Mouse (Mus musculus) CD4-positive helper T cell, adult 2 months (primary cell): ENCODE measurements around the gene Zfp212.

Source experiments
- DNase-seq: peaks from one replicate; pipeline ENCODE4 v3.0.0-alpha.2; 2012; ENCODE audit warnings: low read depth, missing footprints, low spot score

The Zfp212 gene

DNA sequence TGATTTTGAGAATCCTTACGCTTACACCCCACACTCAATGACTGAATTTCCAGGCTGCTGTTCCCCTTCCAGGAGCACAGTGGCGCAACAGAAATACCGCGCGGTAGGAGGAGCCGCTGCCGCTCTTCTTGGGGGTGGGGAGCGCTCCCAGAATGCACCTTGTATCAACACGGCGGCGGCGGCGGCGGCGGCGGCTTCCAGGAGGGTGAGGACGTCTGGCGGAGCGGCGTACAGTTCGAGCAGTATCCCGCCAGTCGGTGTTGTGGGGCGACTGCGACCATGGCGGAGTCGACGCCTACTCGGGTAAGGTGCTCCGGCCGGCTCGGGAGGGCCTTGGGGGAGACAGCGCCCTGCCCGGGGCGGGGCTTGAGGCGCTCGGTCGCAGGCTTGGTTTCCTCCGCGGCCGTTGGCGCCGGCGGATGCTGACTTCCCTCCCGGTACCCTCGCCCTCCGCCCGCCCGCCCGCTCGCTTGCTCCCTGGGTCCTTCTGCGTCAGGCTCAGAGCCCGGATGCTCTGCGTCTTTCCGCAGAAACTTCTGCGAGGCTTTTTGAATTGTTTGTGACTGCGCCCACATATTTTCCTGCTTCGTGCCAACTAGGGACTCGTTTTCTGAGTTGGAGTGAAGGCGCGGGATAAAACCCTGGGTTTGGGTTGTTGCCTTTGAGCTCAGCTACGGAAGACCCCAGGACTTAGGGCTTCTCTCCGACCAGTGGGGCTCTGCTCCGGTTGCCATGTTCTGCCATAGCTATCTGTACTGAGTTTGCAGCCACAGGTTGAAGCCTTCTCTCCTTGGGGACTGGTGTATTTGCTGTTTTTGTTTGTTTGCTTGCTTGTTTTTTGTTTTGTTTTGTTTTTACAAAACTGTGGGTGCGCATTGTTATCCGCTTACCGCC, at the start of gene Zfp212:
Gene Zfp212, plus strand, starts transcription at position 30 of the 894 bp plus-strand sequence.
- peak; percentile 93 for DNase-seq

DNA sequence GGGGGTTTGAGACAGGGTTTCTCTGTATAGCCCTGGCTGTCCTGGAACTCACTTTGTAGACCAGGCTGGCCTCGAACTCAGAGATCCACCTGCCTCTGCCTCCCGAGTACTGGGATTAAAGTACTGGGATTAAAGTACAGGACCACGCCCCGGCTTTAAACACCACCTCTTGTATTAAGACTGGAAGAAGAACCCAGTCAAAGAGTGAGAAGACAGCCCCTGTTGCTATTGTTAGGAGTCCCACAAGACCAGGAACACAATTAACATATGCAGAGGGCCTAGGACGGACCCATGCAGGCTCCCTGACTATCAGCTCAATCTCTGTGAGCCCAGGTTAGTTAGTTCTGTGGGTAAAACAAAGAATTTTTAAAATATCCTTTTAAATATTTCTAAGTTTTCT, 48.0 kb upstream of the Zfp212 start:
- DNase-seq, result no peak

DNA sequence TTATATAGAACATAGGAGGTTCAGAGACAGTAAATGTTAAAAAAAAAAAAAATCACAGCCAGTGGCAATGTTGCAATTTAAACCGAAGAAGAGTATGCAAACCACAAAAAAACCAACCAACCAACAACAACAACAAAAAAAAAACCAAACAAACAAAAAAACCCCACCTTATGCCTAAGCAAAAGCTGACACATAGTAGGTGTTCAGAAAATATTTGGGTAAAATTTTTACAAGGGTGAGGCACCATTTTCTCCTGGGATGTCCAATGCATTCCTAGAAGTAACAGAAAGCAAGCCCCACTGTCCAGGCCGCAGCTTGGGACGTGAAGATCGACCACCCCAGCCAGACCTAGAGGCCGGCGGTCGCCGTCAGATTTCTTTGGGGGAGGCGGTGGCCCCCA, 43.2 kb upstream of the Zfp212 start, which contains the start of gene Zfp282:
Gene Zfp282, plus strand, starts transcription at position 147 of the 400 bp plus-strand sequence.
- no peak for DNase-seq

DNA sequence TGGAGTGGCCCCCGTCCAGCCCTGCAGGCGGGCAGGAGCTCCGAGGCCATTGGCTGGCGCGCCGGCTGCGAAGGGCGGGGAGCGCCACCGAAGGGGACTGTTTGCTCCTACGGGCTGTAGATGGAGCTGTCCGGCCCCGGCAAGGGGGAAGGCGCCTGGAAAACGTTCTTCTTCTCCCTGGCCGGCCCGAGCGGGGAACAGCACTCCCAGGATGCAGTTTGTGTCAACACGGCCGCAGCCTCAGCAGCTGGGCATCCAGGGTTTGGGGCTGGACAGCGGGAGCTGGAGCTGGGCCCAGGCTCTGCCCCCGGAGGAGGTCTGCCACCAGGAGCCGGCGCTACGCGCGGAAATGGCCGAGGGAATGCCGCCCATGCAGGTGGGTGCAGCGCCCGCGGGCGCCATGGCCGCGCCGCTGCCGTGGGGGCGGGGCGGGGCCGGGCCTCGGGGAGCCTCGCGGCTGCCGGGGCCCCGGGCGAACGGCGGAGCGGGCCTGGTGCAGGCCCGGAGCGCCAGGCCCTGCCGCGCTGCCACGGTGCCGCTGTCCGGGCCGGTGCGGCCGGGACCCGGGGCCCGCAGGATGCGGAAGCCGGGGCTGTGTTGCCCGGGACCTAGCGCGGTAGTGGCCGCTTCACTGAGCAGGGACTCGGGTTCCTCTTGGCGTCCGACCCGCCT, 42.7 kb upstream of the Zfp212 start:
- peak; percentile 77 for DNase-seq

DNA sequence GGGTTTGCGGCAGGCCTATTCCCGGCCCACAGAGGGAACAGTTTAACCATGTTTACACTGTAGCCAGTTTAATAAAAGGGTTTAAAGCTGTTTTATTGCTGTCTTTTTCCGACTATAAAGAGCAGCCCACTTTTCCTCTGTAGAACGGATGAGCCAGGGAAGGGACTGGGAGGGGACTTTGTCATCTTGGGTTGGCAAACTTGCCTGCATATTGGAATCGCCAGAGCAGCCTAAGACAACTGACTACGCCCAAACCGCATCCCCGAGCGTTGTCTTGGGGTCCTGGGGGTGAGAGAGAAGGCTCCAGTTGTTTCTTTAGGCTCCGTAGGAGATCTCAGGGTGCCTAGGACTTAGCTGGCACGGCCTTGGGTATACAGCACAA, 42.2 kb upstream of the Zfp212 start:
- DNase-seq, result no peak

DNA sequence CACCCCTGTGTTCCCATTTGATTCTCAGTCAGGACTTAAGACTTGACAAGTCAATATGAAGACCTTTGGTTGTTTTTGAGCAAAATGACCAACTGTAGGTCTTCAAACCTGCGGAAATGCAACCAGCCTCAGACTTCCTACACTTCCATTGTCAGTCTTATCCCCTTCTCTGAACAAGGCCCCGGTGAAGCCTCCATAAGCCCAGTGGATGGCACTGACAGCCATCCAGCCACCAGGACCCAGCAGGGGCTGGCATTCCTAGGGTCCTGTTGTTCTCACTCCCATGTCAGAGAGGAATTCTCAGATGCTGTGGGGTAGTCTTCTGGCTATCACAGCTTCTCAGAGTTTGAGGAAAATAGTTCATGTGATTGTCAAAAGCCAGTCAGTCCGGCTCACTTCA, 41.7 kb upstream of the Zfp212 start:
- no peak for DNase-seq

DNA sequence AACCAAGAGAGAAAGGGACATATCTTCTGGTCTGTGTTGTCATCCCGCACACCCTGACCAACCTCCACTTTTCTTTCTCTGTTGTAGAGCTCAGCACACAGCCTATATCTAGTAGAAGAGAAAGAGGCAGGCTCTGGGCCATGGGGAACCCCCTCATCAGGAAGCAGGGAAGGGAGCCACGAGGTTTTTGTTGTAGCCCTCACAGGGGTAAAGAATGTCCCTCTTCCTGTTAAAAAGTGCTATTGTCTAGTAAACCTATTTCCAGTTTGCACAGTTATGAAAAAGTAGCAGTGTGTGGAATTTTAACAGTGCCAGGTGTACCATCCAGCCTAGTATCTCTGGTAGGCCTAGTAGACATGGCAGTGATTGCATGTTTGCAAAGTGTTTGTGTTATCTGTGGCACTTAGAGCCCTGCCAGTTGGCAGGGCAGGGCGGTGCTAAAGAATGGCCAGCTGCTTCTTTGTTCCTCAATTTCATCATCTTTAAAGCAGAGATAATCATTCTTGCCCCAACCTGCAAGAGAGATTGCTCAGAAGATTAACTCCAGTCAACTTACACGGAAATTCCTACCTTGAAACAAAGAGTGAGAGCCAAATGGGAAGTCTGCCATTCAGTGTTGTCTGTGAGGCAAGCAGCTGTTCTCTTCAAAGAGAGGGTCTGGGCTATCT, 41.1 kb upstream of the Zfp212 start:
- DNase-seq, result no peak

DNA sequence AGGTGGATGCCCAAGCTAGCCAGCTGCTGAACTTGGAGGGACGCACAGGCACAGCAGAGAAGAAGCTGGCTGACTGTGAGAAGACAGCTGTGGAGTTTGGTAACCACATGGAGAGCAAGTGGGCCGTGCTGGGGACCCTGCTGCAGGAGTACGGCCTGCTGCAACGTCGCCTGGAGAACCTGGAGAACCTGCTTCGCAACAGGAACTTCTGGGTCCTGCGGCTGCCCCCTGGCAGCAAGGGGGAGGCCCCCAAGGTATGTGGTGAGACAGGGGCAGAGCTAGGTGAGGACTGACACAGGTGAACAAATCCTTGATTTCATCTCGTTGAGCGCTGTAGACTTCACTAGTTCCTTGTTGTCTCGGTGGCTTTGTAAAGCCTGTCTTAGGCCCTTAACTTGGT, 40.1 kb upstream of the Zfp212 start:
- DNase-seq, result no peak

DNA sequence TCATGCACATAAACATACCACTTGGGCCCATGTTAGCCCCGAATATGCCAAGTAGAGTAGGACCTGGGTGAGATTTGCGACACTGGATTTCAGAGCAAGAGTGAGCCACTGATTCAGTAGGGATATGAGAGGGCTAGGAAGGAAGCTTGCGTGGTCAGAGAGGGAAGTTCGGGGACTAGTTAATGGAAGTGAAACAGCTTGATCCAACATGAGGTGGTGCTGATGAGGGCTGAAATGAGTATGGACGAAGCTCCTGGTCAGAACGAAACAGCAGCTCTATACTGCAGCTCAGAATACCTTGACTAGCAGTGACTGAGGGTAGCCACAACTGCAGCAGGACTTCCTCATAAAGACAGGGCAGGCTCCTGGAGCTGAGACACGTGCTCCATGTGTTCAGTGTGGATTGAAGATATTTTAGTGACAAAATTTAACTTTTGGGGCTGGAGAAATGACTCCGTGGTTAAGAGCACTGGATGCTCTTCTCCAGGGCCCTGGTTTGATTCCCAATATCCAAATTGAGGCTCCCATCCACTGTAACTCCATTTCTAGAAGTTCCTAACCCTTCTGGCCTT, 31.4 kb upstream of the Zfp212 start:
- no peak for DNase-seq

DNA sequence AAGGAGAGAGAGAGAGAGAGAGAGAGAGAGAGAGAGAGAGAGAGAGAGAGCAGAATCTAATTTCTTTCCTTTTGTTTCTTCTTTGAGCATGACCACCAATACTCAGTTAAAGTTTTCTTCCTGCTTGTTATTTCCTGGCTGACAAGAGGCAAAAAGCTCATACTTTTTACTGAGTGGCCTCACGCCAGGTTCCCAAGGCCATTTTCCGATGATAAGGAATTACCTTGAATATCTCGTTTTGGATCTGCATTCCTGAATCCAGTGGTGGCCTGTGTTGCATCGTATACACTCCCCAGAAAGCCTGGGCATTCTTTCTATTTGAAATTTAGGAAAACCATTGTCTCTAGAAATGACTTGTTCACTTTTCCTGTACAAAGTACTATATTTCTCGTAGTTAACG, 20.9 kb upstream of the Zfp212 start:
- DNase-seq, result no peak

DNA sequence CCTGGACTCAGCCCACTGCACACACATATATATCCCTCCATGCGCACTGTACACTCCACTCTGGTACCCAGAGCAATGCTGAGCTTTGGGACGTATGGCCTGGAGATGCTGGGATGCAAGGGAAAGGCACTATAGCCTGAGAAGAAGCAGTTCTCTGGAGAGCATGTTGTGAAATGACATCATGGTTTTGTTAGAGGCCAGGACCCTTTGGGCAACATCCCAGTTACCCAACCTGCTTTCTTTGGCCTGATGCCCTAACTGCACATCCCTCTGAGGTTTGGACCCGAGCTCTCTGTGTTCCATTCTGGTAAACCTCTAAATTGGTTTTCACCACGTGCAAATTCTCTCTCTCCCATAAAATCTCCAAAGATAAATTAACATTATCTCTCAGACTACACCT, 16.7 kb upstream of the Zfp212 start:
- no peak for DNase-seq

DNA sequence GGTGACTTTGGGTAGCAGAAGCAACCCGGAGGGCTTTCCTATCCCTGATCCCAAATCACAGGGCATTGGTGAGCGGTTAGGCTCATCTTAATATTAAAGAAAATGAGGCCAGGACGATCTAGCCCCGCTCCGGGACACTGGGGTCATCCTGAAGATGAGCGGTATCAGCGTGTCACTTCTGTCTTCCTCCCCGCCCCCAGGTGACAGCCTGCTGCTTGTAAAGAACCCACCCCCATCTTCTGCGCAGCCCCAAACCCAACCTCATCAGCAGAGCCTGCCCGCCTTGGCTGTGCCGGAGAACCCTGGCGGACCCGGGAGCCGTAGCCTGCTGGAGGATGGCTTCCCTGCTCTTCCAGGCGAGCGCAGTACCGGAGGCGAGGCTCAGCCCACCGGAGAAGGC, 15.9 kb upstream of the Zfp212 start:
- DNase-seq, result no peak

DNA sequence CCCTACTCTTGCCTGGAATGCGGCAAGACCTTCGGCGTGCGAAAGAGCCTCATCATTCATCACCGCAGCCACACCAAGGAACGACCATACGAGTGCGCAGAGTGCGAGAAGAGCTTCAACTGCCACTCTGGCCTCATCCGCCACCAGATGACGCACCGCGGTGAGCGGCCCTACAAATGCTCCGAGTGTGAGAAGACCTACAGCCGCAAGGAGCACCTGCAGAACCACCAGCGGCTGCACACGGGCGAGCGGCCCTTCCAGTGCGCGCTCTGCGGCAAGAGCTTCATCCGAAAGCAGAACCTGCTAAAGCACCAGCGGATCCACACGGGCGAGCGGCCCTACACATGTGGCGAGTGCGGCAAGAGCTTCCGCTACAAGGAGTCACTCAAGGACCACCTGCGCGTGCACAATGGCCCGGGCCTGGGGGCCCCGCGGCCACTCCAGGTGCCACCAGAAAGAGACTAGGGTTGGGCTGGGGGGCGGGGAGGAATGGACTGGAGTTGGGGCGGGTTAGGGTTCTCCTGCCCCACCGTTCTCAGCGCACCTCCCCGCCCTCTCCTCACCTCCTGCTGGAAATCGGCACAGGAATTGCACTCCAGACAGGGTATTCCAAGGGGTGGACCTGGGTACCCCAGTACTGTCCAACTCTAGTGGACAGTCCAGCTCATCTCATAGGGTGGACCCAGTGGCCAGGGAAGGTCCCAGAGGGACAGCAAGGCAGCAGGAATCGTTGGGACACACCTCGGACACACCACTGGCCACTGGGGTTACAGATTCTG, 15.2 kb upstream of the Zfp212 start:
- no peak for DNase-seq

DNA sequence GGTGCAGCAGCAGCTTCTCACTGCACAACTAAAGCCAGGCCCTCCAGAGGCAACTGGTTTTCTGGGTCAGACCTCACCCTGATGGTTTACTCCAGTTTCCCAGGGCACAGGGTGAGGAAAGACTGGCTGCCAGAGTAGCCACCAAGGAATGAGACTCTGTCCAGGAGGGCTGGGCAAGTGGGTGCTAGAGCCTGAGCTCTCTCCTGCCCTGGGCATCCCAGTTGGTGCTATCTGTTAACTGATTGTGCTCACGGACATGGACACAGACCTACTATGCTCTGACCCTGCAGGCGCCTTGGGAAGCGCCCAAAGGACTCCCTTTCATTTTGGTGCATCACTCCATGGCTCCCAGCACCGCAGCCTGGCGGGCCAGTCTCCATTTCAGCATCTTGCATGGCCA, 13.9 kb upstream of the Zfp212 start:
- no peak for DNase-seq

DNA sequence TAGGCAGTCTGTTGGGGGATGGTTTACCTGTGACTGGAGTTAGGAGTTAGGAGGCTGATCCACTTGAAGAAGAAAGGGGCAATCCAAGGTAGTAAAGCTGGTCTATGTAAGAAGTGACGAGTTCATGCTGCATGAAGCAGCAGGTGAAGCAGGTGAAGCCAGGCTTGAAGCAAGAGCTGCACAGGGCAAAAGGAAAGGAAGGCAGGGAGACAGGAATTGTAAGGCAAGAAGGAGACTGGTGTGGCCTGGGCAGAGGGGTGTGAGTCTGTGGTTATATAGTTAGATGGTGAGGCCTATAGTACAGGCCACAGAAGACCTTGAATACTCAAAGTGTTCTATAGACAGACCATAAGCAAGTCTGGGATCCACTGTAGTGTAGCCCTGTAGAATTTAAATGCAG, 11.3 kb upstream of the Zfp212 start:
- no peak for DNase-seq

DNA sequence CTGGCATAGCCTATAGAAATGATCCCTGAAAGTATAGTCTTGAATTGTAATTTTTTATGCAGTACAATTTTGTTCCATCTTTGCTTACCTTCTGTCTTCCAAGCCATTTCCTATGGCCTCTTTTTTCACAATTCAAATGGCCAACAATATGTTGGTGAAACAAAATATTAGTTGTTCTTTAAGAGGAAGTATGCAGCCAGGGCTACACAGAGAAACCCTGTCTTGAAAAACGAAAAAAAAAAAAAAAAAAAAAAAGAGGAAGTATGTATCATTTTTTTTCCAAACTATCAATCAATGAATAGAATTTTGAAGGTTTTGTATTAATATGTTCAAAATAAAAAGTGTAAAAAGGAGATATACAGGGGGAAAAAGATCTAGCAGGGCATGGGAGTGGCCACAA, 8.6 kb upstream of the Zfp212 start:
- no peak for DNase-seq

DNA sequence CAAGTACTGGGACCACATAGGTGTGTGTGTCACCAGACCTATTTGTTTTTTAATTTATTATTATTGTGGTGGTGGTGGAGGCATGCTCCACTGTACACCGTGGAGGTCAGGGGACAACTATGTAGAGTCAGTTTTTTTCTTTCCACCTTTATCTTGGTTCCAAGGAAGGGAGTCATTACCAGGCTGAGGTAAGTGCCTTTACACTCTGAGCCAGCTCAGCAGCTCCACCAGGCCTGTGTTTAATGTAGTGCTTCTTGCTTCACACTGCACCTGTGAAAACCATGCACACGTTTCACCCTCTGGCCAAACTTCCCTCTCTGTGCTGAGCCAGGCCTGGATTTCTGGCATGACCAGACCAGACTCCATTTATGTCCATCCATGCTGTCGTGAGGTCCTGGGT, 7.3 kb upstream of the Zfp212 start:
- no peak for DNase-seq

DNA sequence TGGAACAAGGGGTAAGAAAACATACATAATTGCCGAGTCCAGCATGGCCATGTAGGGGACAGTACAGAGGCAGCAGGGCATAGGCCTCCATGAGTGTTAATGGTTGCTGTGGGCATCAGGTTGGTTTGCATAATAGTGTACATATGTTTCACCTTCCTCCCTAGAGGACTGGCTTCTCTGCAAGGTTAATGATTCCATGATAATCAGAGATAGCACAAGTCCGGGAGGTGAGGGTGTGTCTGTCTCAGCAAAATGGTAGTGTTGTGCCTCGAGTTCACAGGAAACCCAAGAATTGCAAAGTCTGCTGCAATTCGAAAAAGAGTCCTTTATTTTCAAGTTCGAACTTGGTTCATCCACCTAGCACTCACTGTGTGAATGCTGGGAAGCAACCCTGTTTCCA, 3.2 kb upstream of the Zfp212 start:
- DNase-seq, result no peak

DNA sequence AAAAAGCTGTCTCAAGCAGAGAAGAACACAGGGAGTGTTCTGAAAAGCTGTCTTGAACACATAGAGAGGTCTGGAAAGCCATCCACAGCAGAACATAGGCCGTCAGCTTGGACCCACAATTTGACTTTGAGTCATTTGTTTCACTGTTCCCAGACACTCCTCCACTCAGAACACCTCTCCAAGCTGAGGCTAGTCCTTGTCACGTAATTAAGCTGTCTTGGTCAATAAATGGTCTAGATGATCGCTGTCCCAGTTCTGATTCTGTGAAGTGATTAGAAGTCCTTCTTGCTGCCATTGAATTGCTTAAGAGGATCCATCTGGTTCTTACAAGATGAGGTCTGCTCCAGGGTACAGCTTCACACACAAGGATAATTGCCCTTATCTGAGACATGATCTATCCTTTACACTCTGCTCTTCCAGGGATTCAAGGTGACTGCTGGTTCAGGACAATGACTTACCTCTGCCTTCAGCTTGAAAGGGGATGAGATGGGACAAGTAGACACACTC, 1.5 kb upstream of the Zfp212 start:
- no peak for DNase-seq

DNA sequence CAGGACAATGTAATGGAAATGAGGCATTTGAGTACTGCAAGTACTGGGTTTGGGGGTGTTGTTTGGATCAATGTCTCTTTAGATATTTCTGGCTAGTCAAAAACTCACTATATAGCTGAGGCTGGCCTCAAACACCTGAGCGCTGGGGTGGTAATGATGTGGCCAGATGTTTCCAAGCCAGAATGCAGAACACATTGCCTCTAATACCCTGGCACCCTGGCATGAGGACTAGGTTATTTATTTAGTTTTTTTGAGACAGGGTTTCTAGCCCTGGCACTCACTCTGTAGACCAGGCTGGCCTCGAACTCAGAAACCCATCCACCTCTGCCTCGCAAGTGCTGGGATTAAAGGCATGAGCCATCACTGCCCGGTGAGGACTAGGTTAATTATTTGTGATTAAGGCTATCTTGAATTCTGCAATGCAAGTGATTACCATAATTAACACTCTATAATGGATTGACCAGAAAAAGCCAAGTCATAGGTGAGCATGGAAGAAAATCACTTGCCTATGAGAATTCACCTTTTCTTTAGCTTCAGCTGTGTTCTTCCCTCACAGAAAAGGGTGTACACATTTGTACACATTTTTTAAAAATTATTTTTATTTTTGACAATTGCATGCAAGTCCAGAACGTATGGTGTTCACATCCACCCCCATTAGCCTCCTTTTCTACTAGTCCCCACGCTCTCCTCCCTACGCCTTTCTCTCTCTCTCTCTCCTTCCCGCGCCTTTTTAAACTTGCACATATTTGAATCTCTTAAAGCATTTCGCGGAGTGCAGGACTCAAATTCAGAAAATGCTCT, 430 bp upstream of the Zfp212 start:
- DNase-seq, result no peak
